Mouse (Mus musculus) kidney, embryonic 16.5 days (tissue): Measurements from ENCODE around the gene Epsti1. TPM values are rescaled to one million over a fixed set of nuclear protein-coding genes. Genes with fewer than 3 reads are reported as not detected.

Experiments used
- ATAC-seq: fragments of 200-750 bp; cut with Nextera tagmentation; 2 replicates; pipeline ENCODE4 v1.8.0; 2017; ENCODE audit warnings: moderate TSS enrichment; ENCODE audit not compliant: low FRiP score, low TSS enrichment
- H3K27ac ChIP-seq: fragments of 300-500 bp; sonication (generic); 2 replicates; pipeline ENCODE4 v1.5.1; 2014; ENCODE audit warnings: low read length
- H3K27me3 ChIP-seq: fragments of 300-500 bp; sonication (generic); 2 replicates; pipeline ENCODE4 v1.6.1; 2014; ENCODE audit warnings: low read length, control low read depth, mixed read lengths; ENCODE audit not compliant: insufficient read depth
- H3K36me3 ChIP-seq: fragments of 300-500 bp; sonication (generic); 2 replicates; pipeline ENCODE4 v1.6.1; 2014; ENCODE audit warnings: low read length, control low read depth, mixed read lengths; ENCODE audit not compliant: insufficient read depth
- H3K4me1 ChIP-seq: fragments of 300-500 bp; sonication (generic); 2 replicates; pipeline ENCODE4 v1.6.1; 2014; ENCODE audit warnings: low read length, control low read depth, mixed read lengths; ENCODE audit not compliant: insufficient read depth
- H3K4me2 ChIP-seq: fragments of 300-500 bp; sonication (generic); replicated peaks from 2 replicates; pipeline ENCODE4 v1.6.1; 2014; ENCODE audit warnings: low read depth, low read length
- H3K4me3 ChIP-seq: fragments of 300-500 bp; sonication (generic); 2 replicates; pipeline ENCODE4 v1.5.1; 2014; ENCODE audit warnings: mild to moderate bottlenecking, low read length
- H3K9ac ChIP-seq: fragments of 300-500 bp; sonication (generic); replicated peaks from 2 replicates; pipeline ENCODE4 v1.6.1; 2014; ENCODE audit warnings: low read length
- H3K9me3 ChIP-seq: fragments of 300-500 bp; sonication (generic); 2 replicates; pipeline ENCODE4 v1.6.1; 2016; ENCODE audit warnings: low read length, control low read depth
- WGBS: fragments of 180-500 bp; shearing (Covaris S2); extraction: QIAGEN DNeasy Blood & Tissue Kit; methylation state at CpG from one replicate; pipeline ENCODE4 v1.1.7; 2014; 5-methylcytosine and 5-hydroxymethylcytosine counted together
- polyA plus RNA-seq: library from polyadenylated mRNA; unstranded; fragments of >200 nt; fragmentation: Nextera tagmentation; extraction: Ambion mirVana; gene quantifications from 2 replicates; pipeline ENCODE4 v1.2.1, GENCODE M21; 2015

Epsti1 gene
- 0.92 and 1.4 TPM in 2 replicates for polyA plus RNA-seq

DNA sequence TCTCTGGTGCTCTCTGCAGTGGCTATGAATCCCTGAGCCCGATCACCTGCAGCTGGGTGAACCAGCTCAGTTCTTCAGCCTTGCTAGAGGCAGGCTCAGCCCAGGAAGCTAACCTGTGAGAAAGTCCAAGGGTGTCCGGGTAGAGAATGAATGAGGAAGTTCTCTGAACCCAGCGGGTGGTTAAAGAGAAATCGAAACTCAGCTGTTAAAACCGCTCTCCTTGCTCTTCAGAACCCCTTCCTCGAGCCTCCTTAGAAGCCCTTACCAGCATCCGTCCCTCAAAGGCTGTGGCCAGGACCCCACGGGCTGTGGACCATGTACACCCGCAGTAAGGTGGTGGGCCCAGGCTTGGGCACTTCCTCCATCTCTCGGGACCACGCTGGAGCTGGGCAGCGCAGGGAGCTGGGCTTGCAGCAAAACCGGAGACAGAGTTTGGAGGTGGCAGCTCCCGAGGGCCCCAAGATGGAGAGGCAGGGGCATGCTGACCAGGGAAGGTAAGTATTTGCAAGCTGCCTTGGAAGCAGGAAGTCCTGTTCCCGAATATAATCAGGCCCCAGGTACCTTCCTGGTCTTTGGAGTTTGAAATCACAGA lies at the start of gene Epsti1:
TSS of gene Epsti1 (plus strand) at position 69 of the 592 bp plus-strand sequence.
- no peak for ATAC-seq
- no peaks in the 10 kb centered on the region for H3K36me3 ChIP-seq
- H3K4me3 ChIP-seq: peak within 1 kb of the TSS; percentile 21; the same call in 1 of the 2 replicates
- no peak within 1 kb of the TSS for H3K27ac ChIP-seq
- H3K9me3 ChIP-seq: no peaks in the 10 kb centered on the region
- no peaks in the 10 kb centered on the region for H3K4me1 ChIP-seq
- H3K4me2 ChIP-seq: peak within 1 kb of the TSS; percentile 27; the same call in 1 of the 2 replicates
- H3K27me3 ChIP-seq: no peaks in the 10 kb centered on the region
- H3K9ac ChIP-seq: no peak within 1 kb of the TSS
- 52% methylated on average over 15 of the region's 15 CpGs for WGBS

DNA sequence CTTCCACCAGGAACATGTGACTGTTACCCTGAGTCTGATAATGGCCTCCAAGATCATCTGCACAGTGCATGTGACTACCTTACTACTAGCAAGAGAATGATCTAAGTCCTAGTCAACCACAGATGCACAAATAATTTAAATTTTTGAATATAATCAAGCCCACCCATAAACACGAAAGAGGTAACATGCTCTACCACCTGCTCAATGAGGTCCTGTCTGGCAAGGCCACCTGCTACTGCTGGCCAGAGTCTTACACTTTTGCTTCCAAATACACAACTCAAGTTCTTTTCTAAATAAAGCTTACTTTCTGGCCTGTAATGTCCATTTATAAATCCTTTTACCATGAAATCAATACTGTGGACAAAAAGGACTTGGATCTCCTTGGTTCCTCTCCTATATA lies 44.1 kb upstream of the Epsti1 start:
- 0 out of 2 replicates have a peak, but pooled peaks cover 2% of the 10 kb centered on the region for H3K36me3 ChIP-seq
- no peak overlapping the region for H3K9ac ChIP-seq
- no peak overlapping the region for H3K4me3 ChIP-seq
- no peak for ATAC-seq
- no peak overlapping the region for H3K27ac ChIP-seq
- no peaks in the 10 kb centered on the region for H3K4me1 ChIP-seq
- H3K9me3 ChIP-seq: no peaks in the 10 kb centered on the region
- no peaks in the 10 kb centered on the region for H3K27me3 ChIP-seq
- 88% methylated on average over 1 of the region's 1 CpGs for WGBS
- no peak overlapping the region for H3K4me2 ChIP-seq

DNA sequence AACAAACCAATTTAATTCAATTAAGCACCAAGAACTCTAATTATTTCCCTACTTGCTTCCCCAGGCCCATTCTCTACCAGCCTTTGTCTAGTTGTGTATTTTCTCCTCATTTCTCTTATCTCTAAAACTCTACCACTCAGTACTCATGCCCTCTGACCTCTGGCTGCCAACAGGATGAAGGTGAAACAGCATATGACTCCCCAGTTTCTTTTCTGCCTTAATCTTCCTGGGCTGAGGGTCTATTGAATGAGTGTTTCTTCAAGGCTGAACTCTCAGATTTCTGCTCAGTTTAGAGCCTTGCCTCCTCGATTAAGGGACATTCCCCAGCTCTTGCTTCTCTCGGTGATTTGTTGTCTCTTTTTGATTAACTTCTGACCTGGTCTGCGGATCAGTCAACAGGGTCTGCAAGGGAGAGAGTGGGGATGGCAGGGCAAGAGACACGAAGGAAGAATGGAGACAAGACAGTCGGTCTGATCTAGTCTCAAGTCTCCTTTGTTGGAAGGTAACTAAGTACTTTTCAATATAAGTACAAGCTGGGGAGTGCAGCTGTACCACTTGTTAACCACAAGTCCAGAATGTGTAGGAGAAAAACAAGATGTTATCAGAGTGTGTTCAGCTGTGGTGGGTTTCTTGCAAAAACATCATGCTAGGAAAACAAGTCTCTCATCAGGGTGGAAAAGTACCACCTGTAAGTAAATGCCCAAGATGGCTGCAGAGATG lies 43.0 kb upstream of the Epsti1 start:
- ATAC-seq: no peak
- Histone ChIP-seq H3K4me1 (no peaks in the 10 kb centered on the region), H3K9me3 (no peaks in the 10 kb centered on the region), H3K9ac (no peak overlapping the region), H3K27me3 (no peaks in the 10 kb centered on the region), H3K4me2 (no peak overlapping the region), H3K27ac (no peak overlapping the region), H3K36me3 (no peaks in the 10 kb centered on the region), H3K4me3 (no peak overlapping the region)
- 45% methylated on average over 5 of the region's 5 CpGs for WGBS

DNA sequence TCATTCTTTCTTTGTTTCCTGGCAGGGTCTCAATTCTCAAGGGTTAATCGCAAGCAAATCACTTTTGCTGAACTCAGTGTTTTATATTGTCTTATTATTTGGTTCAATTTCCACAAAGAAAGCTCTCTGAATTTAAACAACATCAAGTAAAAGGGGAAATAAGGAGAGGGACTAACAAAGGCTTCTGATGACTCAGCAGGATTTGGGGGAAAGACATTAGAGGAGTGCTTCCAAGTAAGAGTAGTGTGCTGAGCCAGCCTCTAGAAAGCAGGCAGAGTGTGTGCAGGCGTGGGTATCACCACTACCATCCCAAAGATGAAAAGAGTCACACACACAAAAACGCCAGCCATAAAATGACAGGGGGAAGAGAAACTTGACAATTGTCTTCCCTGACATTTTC lies 40.0 kb upstream of the Epsti1 start:
- Histone ChIP-seq H3K9me3 (no peaks in the 10 kb centered on the region), H3K9ac (no peak overlapping the region), H3K36me3 (no peaks in the 10 kb centered on the region), H3K27ac (no peak overlapping the region), H3K4me3 (no peak overlapping the region), H3K4me1 (no peaks in the 10 kb centered on the region), H3K4me2 (no peak overlapping the region), H3K27me3 (no peaks in the 10 kb centered on the region)
- WGBS: 90% methylated on average over 3 of the region's 3 CpGs
- ATAC-seq: no peak

DNA sequence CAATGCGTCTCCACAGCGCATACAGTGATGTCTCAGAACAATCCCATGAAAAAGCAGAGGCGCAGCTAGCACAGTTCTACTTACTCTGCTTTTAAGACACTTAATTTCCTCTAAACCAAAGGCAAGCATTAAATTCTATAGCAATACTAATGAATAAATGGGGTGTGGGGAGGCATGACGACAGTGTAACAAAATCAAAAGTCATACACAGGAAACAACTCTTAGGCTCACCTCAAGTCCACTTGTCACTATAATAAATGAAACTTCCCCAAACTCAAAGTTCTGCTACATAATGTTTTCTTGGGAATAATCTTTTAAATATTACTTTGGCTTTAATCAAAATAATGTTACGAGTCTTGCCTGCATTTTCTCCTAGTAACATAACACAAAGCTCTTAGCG lies 39.5 kb upstream of the Epsti1 start:
- Histone ChIP-seq H3K9me3 (no peaks in the 10 kb centered on the region), H3K4me3 (no peak overlapping the region), H3K4me2 (no peak overlapping the region), H3K4me1 (no peaks in the 10 kb centered on the region), H3K36me3 (no peaks in the 10 kb centered on the region), H3K27ac (no peak overlapping the region), H3K27me3 (no peaks in the 10 kb centered on the region), H3K9ac (no peak overlapping the region)
- no peak for ATAC-seq
- WGBS: 87% methylated on average over 6 of the region's 6 CpGs

DNA sequence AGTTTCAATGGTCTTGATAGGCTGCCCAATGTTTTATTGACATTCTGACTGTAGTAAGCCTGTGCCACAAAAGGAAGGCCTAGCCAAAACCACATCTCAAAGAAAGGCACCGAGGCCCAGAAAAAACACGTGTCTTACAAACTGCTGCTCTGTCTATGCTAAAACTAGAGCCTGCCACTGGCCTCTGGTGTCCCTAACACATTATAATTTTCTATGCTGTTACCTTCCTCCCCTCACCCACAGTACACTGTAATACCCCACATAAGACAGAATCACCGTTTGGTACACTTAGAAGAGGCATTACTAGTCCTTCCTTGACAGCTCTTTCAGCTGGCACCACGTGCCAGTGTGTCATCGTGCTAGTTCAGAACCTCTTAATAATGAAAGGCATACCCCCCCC lies 36.4 kb upstream of the Epsti1 start:
- 93% methylated on average over 5 of the region's 5 CpGs for WGBS
- Histone ChIP-seq H3K27ac (no peak overlapping the region), H3K36me3 (no peaks in the 10 kb centered on the region), H3K9me3 (no peaks in the 10 kb centered on the region), H3K9ac (no peak overlapping the region), H3K4me3 (no peak overlapping the region), H3K27me3 (no peaks in the 10 kb centered on the region), H3K4me2 (no peak overlapping the region), H3K4me1 (no peaks in the 10 kb centered on the region)
- no peak for ATAC-seq

DNA sequence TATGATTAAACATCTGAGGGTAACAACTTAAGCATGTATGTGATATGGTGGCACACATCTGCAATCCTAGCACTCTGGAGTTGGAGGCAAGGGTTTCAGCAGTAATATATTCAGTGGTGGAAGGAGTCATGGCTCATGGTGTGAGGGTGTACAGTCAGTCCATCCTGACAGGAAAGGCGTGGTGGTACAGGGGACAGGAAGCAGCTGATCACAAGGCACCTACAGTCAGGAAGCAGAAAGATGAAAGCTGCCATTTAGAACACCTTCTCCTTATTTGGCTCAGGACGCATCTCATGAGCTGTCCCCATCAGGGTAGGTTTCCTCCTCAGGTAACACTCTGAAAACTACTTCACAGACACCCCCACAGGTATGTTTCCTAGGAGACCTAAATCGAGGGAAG lies 33.1 kb upstream of the Epsti1 start:
- Histone ChIP-seq H3K27me3 (no peaks in the 10 kb centered on the region), H3K27ac (no peak overlapping the region), H3K36me3 (no peaks in the 10 kb centered on the region), H3K4me2 (no peak overlapping the region), H3K4me3 (no peak overlapping the region), H3K9me3 (no peaks in the 10 kb centered on the region), H3K9ac (no peak overlapping the region), H3K4me1 (0 out of 2 replicates have a peak, but pooled peaks cover 3% of the 10 kb centered on the region)
- 80% methylated on average over 3 of the region's 3 CpGs for WGBS
- ATAC-seq: no peak

DNA sequence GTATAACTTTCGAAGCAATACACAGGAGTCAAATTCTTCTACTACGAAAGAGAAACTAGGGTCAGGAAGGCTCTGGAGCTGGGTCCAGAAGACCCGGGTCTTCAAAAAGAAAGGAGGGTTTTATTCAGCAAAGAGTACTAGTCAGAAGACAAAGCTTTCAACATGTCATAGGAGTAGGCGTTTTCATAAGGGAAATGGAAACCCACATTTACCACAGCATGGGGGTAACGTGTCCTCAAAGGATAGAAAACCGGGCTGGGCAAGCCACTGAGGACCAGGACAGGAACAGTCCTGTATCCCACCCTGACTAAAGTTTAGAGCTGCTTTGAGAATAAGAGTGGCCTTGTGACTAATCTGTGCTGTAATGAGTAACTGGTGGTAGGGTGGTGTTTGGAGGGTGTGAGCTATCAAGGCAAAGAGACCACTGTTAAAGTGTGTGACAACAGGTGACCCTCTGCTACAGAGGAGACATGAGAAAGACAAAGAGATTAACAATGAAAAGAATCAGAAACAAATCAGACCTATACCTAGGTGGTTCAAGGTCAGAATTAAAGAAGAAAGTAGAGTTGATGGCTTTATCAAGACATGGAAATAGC lies 32.6 kb upstream of the Epsti1 start:
- no peak for ATAC-seq
- 0 out of 2 replicates have a peak, but pooled peaks cover 3% of the 10 kb centered on the region for H3K4me1 ChIP-seq

DNA sequence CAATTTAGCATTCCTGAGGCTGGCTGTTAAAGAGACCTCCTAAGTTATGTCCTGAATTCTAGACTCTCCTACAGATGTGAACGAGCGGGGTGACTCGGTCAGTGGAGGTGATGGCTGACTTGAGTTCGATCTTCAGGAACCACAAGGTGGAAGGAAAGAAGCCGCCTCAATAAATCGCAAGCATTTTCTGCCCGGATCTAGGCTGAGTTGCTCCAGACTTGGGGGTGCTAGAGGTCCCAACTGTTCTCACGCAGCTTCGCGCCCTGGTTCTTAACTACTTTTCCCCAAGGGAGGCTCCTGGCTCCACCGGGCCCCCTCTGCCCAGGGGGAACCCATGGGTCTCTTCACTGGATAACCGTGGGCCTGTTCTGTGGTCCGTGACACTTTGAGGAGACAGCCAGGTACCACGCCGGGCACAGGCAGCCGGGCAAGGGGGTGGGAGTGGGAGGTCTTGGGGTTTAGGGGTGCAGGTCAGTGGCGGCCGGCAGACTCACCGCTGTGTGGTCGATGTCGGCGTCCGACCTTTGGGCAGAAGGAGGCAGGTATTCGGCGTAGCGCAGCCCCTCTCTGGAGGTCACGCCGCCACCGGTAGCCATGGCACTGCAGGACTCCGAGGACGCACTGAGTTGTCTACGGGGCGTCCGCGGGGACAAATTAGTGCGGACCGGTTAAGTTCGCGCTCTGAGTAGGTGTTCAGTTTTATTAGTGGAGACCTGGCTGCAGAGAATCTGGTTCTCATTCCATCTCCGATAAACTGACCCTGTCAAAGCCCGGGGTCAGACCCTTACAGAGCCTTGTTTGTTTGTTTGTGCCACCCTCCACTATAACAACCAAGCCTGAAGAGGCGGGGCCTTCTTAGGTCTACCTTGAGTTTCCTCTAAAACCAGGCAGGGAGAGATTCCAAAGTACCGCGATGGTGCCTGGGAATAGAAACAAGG lies 29.5 kb upstream of the Epsti1 start, which contains the start of gene Dnajc15:
TSS of gene Dnajc15 (minus strand) at position 822 of the 938 bp plus-strand sequence.
- H3K27ac ChIP-seq: peak within 1 kb of the TSS; percentile 32; the same call in 1 of the 2 replicates
- no peaks in the 10 kb centered on the region for H3K27me3 ChIP-seq
- 2% methylated on average over 44 of the region's 44 CpGs for WGBS
- peak within 1 kb of the TSS; percentile 81 for H3K9ac ChIP-seq
- H3K36me3 ChIP-seq: no peaks in the 10 kb centered on the region
- H3K9me3 ChIP-seq: no peaks in the 10 kb centered on the region
- peak; percentile 94 for ATAC-seq
- H3K4me3 ChIP-seq: peak within 1 kb of the TSS; percentile 73
- H3K4me2 ChIP-seq: peak within 1 kb of the TSS; percentile 60
- H3K4me1 ChIP-seq: 0 out of 2 replicates have a peak, but pooled peaks cover 3% of the 10 kb centered on the region

More for the DNA sequence above, 32.6 kb upstream of the Epsti1 start:
- H3K36me3 ChIP-seq: no peaks in the 10 kb centered on the region
- no peak overlapping the region for H3K4me2 ChIP-seq
- 91% methylated on average over 6 of the region's 6 CpGs for WGBS
- H3K9ac ChIP-seq: no peak overlapping the region
- no peak overlapping the region for H3K4me3 ChIP-seq
- no peaks in the 10 kb centered on the region for H3K9me3 ChIP-seq
- no peaks in the 10 kb centered on the region for H3K27me3 ChIP-seq
- no peak overlapping the region for H3K27ac ChIP-seq
